Mouse (Mus musculus) urinary bladder, postnatal 10 days (tissue): Measurements from ENCODE around the gene Ell3.
A peak's percentile ranks its signal among the peaks of the same experiment; 100 is the strongest.
"Not testable (repeated sequence)": the region's sequence is repeated elsewhere in the genome, so short reads cannot be mapped to it uniquely, and the experiment has no call there.

Source experiments
- DNase-seq: peaks from one replicate; pipeline ENCODE4 v3.0.0; 2022; ENCODE audit warnings: low spot score

Gene Ell3

DNA sequence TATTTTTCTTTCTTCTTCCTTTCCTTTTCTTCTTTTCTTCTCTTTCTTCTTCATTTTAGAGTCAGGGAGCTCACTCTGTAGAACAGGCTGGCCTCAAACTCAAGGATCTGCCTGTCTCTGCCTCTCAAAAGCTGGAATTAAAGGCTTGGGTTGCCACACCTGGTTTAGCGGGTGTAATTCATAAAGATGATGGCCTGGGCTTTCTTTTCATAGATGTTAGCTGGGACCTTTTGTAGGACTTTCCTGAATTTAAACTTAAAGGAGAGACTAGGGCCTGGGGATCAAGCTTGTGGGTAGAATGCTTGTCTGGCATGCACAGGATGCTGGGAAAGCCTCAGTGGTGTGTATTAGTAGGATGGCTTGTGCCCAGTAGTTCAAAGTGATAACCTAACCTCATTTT lies at the start of gene Ell3:
Gene Ell3 (minus strand): TSS at position 101 of the 400 bp plus-strand sequence.
- DNase-seq, result no peak

- not testable (repeated sequence) for DNase-seq
These were observed 40.3 kb upstream of the Ell3 start for GRCm38 (mm10) chr2:121484403-121484802.

DNA sequence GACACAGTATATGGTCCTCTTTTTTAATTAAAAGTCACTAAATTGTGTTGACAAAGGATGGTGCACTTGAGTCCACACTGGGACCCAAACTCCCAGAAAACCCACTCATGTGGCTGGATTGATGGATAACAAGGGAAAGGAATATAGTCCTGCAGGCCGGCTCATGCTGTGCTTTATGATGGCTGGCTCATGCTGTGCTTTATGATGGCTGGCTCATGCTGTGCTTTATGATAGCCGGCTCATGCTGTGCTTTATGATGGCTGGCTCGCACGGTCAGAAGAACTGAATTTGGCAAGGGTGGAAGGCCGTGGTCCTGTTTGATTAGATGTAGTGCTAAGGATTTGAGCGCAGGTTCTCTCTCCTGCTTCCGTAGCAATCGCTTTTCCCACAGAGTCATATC lies 39.5 kb upstream of the Ell3 start:
- DNase-seq, result no peak

DNA sequence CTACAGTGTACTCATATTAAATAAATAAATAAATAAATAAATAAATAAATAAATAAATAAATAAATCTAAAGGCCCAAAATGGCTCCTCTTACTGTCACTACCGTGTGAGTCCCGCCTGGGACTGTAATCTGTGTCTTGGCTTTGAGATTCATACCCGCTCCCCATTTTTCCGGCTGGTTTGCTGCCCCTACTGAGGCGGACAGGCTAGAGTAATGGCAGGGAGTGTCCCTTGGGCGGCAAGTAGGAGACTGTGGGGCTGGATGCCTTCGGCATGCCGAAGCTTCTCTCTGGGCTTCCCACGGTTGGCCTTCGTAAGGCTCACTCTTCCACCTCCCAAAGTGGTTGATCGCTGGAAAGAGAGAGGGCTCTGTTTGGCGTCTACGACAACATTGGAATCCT lies 36.8 kb upstream of the Ell3 start:
- DNase-seq, result not testable (repeated sequence)

DNA sequence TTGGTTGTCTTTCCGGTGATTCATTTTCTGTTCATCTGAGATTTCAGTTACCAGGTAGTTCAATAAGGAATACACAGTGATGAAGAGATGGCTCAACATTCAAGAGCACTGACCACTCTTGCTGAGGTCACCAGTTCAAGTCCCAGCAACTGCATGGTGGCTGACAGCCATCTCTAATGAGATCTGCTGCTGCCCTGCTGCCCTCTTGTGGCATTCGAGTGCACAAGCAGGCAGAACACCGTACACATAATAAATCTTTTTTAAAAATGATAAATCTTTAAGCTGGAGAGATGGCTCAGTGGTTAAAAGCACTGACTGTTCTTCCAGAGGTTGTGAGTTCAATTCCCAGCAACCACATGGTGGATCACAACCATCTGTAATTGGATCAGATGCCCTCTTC lies 36.4 kb upstream of the Ell3 start:
- DNase-seq, result no peak

GRCm38 (mm10) chr2:121477491-121478266 lies 33.6 kb upstream of the Ell3 start:
- no peak for DNase-seq

DNA sequence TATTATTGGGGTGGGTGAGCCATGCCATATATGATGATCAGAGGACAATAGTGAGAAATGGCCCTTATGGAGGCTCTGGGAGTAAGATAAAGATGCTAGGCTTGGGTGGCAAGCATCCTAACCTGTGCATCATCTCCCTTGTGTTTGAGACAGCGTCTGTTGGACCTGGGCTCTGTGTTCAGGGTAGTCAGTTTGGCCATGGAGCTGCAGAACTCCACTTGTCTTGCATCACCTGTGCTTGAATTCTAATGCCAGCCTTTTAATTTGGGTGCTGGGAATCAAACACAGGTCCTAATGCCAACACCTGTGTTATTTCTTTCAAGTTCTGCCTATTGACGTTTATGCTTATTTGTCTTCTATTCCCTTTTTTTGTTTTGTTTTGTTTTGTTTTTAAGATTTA lies 31.2 kb upstream of the Ell3 start:
- not testable (repeated sequence) for DNase-seq

DNA sequence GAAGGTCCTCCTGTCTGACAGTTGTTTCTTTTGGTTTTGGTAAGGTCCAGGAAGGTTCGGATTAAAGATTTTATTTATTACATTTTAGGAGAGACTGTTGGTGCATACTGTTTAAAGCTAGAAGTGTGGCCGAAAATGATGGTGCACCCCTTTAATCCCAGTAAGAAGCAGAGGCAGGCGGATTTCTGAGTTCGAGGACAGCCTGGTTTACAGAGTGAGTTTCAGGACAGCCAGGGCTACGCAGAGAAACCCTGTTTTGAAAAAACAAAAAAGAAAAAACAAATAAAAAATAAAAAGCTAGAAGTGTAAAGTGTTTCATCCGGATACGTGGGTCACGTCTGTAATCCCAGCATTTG lies 30.1 kb upstream of the Ell3 start:
- no peak for DNase-seq

DNA sequence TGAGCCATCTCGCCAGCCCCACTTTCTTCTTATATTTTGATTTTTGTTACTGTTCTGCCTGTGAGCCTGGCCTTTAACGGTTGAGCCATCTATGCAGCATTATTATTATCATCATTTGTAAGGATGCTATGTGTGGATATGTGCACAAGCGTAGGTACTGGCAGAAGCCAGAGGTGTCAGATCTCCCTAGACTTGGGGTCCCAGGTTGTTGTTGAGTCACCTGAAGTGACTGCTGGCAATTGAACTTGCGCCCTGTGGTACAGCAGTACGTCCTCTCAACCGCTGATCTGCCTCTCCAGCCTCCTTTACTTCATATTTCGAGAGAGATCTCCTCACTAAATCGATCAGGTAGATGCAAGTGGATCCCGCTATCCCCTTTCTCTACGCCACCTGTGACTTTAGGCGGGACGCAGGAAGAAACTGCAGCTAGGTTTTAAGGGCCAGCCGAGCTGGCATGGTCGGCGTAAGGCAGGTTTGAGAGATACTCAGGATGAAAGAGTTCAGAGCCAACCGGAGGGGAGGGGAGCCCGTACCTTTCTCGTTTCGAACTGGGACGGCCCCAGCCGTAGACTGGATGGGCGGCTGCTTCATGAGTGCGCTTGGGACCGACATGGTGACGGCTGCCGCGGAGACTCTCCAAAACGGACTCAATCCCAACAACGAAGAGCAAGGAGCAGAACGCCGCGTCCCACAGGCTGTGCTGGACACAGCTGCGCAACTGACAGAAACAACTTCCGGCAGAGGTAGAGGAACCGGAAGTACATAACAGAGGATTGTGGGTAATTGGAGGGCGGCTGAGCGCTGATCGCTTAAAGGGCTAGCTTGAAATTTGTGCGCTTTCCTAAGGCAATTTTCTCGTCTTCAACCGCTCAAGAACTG lies 29.5 kb upstream of the Ell3 start, which contains the start of gene Mfap1b:
Gene Mfap1b (minus strand): TSS at position 767 of the 879 bp plus-strand sequence.
- DNase-seq, result peak; percentile 26

- not testable (repeated sequence) for DNase-seq
These were observed 28.7 kb upstream of the Ell3 start for GRCm38 (mm10) chr2:121472783-121473182.

DNA sequence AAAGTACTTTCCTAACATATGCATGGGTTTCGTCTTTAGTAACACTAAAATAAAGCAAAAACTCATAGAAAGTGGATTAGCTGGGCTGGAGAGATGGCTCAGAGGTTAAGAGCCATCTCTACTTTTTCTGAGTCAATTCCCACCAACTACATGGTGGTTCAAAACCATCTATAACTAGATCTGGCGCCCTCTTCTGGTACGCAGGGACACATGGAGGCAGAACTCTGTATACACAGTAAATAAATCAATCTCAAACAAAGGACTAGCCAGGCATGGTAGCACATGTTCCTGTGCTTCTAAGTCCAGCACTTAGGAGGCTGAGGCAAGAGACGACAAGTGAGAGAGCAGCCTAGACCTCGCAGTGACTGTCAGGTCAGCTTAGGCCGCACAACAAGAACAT lies 24.9 kb upstream of the Ell3 start:
- not testable (repeated sequence) for DNase-seq

DNA sequence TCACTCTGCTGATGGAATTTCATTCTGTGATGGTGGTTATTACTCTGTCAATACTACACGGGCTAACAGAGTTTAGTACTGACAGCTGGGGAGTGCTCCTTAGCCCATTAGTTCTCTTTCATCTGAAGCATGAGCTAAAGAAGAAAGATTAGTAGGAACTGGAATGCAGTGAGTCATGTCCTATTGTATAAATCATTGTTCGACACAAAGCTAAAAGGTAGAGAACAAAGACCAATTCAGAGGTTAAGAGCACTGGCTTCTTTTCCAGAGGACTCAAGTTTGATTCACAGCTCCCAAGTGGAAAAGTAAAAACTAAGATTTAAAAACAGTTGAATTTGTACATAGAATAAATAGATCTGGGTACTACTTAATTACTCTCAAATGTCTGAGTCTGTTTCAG lies 16.0 kb upstream of the Ell3 start:
- DNase-seq, result no peak

DNA sequence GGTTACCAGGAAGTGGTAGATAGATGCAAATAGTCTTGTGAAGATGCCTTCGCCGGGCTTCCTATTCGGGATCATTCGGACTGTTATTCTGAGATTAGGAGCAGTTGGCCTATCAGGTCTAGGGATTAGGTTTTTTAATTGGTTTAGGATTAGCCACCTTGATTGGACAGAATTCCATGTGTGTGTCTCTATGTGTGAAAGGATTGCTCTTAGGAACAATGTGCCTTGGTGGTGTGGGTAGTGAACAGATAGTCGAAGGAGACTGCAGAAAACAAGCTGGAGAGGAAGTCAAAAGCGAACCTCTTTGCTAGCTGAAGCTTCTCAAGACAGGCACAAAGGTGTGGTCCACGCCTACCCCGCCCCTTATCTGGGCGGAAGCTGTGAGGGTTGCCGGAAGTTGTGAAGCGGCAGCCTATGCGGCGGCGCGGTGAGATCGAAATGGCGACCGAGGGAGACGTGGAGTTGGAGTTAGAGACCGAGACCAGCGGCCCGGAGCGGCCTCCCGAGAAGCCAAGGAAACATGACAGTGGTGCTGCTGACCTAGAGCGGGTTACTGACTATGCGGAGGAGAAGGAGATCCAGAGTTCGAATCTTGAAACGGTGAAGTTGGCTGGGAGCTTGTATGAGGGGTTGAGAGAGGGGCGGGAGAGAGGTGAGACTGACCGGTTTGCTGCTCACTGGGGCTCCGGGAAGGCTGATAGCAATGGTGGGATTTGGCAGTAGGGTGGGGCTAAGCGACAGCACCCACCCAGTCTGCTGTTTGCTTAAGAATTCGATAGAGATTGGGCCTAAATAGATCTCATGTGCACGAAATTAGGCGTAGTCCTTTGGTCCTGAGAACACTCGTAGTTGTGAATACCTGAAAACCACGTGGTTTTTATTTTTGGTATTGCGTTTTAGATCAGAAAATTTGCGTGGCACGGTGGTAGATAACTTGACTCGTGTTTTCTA lies 12.9 kb upstream of the Ell3 start, which contains the start of gene Serinc4:
Gene Serinc4 (minus strand): TSS at position 90 of the 951 bp plus-strand sequence.
- DNase-seq, result peak; percentile 35

GRCm38 (mm10) chr2:121455534-121455933 lies 11.5 kb upstream of the Ell3 start:
- no peak for DNase-seq

DNA sequence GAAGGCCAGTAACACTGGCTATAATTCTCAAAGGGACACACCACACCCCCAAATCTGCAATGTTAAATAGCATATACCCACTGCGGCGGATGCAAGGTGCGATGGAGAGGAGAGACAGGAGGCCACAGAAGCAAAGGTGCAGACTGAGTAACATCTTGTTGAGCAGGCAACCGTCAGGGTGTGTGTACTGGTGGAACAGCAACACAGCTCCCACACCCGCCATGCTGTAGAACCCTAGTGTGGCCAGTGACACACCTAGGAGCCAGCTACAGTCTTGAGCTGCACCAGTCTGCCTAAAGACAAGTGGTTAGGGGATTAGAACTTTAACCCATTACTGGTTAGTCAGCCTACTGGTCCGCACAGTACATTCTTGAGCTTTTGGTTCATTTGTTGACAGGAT lies 9.8 kb upstream of the Ell3 start:
- no peak for DNase-seq

DNA sequence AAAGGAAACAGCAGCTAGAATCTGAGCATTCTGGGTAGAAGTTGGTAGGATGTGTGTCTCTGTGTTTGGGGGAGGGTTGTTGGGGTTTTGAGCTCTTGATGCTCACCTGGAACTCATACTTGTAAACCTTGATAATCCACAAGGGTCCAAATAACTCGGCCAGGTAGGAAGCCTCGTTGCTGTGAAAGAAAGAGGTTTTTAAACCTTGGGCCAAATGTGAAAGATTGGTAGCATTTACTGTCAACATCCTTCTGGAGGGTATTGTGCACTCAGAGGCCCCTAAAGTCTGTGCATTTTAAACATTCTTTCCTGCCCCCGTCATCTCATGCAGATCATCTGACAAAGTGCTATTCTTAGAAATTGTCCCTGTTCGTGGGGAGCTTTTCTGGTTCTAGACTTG lies 8.9 kb upstream of the Ell3 start, which contains the start of gene Hypk:
Gene Hypk (plus strand): TSS at position 301 of the 400 bp plus-strand sequence.
- DNase-seq, result no peak

GRCm38 (mm10) chr2:121452361-121452760 lies 8.3 kb upstream of the Ell3 start:
- no peak for DNase-seq

DNA sequence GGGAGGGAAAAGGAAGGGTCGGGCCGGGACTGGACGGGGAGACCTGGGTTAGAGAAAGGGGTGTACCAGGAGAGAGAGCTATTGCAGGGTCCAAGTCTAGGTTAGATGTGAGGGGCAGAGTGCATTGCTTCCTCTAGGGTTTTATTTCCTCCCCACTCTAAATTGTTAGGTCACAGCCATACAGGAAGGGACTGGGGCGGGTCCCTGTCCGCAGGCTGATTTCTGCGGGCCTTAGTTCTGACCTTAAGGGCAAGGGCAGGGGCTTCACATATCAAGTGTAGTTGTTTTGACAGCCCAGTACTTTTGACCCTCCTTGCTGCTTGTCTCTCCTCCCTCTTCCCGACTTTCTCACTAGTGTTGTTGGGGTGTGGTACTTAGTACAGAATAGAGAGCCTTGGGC lies 6.0 kb upstream of the Ell3 start:
- no peak for DNase-seq

DNA sequence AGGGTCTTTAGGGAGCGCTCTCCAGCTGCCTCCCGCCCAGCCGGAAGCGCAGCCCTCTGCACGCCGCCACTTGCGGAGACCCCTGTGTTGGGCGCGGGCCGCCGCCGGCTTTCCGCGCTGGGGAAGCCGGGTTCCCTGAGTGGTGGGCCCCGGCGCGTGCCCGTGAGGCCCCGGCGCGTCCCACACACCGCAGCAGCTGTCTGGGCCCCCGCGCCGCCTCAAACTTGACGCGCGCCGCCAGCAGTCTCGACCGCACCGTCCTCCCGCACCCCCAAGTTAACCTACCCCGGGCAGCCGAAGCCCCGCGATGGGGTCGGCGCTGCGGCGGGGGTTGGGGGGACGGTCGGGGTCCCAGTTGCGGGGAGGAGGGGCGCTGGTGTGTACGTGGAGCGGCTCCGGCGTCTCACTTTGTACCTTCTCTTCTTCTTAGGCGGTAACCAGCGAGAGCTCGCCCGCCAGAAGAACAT lies 5.5 kb upstream of the Ell3 start:
- no peak for DNase-seq

- DNase-seq, result peak; percentile 99
These were observed 4.9 kb upstream of the Ell3 start, which contains the start of gene Serf2 for GRCm38 (mm10) chr2:121448739-121449535. Gene Serf2, plus strand, starts transcription at chr2:121449195.

GRCm38 (mm10) chr2:121448136-121448535 lies 4.1 kb upstream of the Ell3 start:
- DNase-seq, result no peak
